Mouse (Mus musculus) colon, adult 2 months (tissue): ENCODE data around the gene Celsr1. TPM values are rescaled to one million over a fixed set of nuclear protein-coding genes. Genes with fewer than 3 reads are reported as not detected.

Source experiments
- polyA plus RNA-seq: library from polyadenylated mRNA; depleted of rRNA; stranded (reverse); fragments of >200 nt; gene quantifications from 2 replicates; pipeline ENCODE4 v1.2.3, GENCODE M21; 2012; rRNA removed

Celsr1 gene
- 29.6 and 39.4 TPM in 2 replicates for polyA plus RNA-seq

DNA sequence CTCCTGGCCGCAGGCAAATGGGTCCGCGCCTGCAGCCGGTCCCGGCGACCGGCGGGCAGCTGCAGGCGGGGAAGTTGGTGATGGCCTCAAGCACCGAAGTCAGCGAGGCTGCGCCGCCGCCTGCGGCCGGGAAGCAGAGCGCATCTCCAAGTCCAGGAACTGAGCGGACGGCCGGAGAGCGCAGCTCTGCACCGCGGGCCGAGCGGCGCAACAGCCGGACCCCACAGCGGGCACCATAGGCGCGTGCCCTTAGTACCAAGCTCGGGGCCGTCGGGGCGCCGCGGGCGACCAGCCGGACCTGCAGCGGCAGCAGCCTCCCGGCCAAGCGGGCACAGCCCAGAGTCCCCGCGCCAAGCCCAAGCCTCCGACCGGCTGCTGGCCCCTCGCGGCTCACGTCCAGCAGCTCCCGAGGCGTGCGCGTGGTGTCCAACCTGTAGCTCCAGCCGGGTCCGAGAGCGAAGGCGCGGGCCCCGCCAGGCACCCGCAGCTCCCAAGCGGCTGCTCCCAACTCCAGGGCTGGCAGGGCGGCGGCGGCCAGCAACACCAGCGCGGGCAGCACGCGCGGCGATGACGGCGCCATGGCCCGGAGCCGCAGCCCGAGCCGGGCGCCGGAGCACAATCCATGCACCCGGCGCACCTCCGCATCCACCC, at the start of gene Celsr1:
Celsr1 (minus strand) TSS at position 587 of the 651 bp plus-strand sequence.

GRCm38 (mm10) chr15:86057413-86057812, 23.8 kb upstream of the Celsr1 start, which contains the start of gene Gramd4:
Gene Gramd4 (plus strand): TSS chr15:86057695.

DNA sequence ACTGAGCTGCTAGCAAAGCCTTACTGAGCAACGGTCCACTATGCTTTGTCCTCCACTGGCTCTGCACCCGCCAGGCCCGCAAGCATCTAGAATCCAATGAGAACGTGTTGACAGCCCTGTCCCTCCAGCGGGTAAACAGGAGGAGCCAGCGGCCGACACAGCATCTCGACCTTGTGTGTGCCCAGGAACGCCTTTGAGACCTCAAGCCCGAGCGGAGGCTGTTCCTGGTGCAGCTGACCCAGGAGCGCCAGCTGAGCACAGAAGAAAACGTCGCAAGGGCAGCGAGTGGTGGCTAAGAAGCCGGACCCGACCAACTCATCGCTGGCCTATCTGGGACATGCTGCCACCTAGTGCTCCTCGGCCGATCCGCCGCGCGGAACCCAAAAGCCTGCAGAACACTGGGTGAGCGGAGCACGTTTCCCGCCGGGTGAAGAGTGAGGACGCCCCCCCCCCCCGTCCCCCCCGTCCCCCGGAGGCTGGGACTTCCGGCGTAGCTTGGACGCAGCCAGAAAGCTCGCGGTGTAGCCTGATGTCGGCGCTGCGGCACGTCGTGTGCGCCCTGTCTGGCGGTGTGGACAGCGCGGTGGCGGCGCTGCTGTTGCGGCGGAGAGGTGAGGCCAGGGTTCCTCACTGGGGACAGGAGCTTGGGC, 154.6 kb downstream of the Celsr1 start, which contains the start of gene Trmu:
Trmu (plus strand) TSS at position 465 of the 650 bp plus-strand sequence.

GRCm38 (mm10) chr15:85859490-85860031, 174.0 kb downstream of the Celsr1 start, which contains the start of gene Gtse1:
Gene Gtse1 (plus strand): TSS chr15:85859745.

Other genes starting within 250 kb of the Celsr1 start
- 50.7 and 57.0 TPM in 2 replicates for gene Cdpf1, start 222.1 kb downstream of the Celsr1 start, polyA plus RNA-seq
- 0.74 and 0.79 TPM in 2 replicates for gene Pkdrej, start 212.0 kb downstream of the Celsr1 start, polyA plus RNA-seq
- 19.5 and 19.9 TPM in 2 replicates for gene Ttc38, start 201.5 kb downstream of the Celsr1 start, polyA plus RNA-seq
- gene Gtse1, start 174.0 kb downstream of the Celsr1 start, polyA plus RNA-seq: 7.4 and 9.2 TPM in 2 replicates
- gene Trmu, start 154.5 kb downstream of the Celsr1 start, polyA plus RNA-seq: 22.1 and 22.2 TPM in 2 replicates
- gene Gramd4, start 23.9 kb upstream of the Celsr1 start, polyA plus RNA-seq: 27.5 and 32.3 TPM in 2 replicates
- 24.4 and 31.6 TPM in 2 replicates for gene Cerk, start 152.4 kb upstream of the Celsr1 start, polyA plus RNA-seq
- gene Tbc1d22a, start 180.7 kb upstream of the Celsr1 start, polyA plus RNA-seq: 39.5 and 43.1 TPM in 2 replicates